Mouse (Mus musculus) NIH3T3 (cell line): ENCODE data around the gene Fibin.

Experiments
- DNase-seq: peaks from one replicate; pipeline ENCODE4 v3.0.0-alpha.2; 2012; ENCODE audit warnings: low read depth

Gene Fibin

GRCm38 (mm10) chr2:110314074-110314473 is 48.9 kb downstream of the Fibin start:
- DNase-seq = no peak

GRCm38 (mm10) chr2:110313305-110313824 is 49.6 kb downstream of the Fibin start:
- DNase-seq = no peak
